Mouse (Mus musculus) cerebellum, postnatal 36 days (tissue): ENCODE measurements around the gene Gck.

Experiments
- DNase-seq, 2 experiments: peaks; one replicate each; pipeline ENCODE4 v3.0.0; 2021 to 2022; ENCODE audit warnings: mixed read lengths in 2 of 2

Gck gene

GRCm38 (mm10) chr11:5949586-5950352 lies at the start of gene Gck:
TSS of gene Gck (minus strand) at chr11:5950081.
- DNase-seq: no peak

- no peak for DNase-seq
Observed at GRCm38 (mm10) chr11:5998472-5998871, 48.6 kb upstream of the Gck start.

GRCm38 (mm10) chr11:5995989-5996388 lies 46.1 kb upstream of the Gck start:
- DNase-seq: peak; percentile 92 to 96

GRCm38 (mm10) chr11:5994880-5995279 lies 45.0 kb upstream of the Gck start:
- no peak for DNase-seq

DNA sequence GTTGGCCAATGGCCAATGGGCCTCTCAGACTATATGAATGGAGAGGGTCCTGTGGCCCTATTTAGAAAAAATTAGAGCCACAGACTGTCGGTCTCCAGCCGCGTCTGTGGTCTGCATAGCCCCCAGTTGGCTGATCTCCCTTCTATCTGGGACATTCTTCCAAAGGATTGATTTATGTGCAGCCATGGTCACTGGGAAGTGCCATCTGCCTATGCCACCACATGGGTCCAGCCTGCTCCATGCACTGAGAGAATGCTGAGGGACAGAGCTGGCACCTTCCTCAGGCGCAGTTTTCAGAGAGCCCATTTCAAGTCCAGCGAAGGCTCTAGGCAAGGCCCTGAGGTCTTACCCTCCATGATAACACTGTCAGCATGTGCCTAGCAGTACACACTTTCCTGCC lies 44.3 kb upstream of the Gck start:
- DNase-seq: peak; percentile 70 to 72

GRCm38 (mm10) chr11:5990910-5991309 lies 41.0 kb upstream of the Gck start:
- peak; percentile 59 to 61 for DNase-seq

DNA sequence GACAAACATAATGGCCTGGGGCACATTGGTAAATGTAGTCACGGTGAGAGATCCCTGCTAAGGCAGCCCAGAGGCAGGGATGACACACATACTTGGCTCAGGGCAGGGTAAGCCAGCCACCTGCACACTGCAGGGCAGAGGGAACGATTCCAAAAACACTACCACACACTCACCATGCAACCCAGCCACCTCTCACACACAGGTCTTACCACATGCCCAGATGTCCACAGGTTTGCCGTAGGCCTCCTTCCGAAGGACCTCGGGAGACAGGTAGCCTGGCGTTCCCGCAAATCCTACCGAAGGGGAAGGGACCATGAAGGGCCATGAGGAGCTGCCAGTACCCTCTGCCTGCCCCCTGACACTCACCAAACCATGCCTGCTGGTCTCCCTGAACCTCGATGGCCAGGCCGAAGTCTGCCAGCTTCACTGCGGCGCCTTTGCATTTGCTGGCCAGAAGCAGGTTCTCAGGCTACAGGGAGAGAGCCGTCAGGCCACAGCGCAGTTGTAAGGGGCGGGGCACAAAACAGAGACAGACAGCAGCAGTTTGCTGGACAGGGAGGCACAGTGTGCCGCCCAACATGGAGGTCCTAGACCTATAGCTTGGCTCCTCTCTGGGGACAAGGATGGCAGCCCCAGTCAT lies 40.2 kb upstream of the Gck start:
- DNase-seq: no peak

DNA sequence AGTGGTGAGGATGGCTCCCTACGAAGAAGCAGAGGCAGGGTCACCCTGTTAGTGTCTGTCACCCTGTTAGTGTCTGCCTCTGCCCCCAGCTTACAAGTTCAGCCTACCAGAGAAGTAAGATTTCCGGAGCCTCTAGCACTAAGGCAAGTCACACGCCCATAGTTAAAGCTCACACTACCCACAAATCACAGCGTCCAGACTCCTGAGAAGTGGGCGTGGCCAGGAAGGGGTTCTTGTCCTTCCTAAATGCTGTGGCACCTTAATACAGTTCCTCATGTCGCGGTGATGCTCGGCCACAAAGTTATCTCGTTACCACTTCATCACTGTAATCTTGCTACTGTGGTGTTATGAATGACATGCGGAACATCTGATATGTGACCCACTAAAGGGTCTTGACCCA lies 38.2 kb upstream of the Gck start:
- DNase-seq: no peak

DNA sequence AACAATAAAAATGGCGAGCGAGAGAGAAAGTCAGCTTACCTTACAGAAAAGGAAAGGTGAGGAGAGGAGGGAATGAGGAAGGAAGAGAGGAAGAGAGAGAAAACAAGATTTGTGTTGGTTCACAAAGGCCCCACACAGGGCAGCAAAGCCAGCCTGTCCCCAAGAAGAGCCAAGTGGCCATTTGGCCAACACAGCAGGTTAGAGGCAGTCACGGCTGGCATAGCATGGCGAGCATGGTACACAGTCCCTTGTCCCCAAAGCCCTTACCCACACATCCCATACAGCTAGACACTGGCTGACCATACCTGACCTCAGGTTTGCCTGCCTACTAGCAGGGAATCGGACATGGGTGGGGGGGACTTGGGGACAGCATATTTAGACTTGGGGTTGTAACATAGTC lies 33.7 kb upstream of the Gck start:
- DNase-seq: peak; percentile 74 to 76

GRCm38 (mm10) chr11:5981323-5981722 lies 31.4 kb upstream of the Gck start:
- no peak for DNase-seq

- DNase-seq: peak in 1 of 2 experiments; percentile 42
Observed at GRCm38 (mm10) chr11:5980561-5980960, 30.7 kb upstream of the Gck start.

DNA sequence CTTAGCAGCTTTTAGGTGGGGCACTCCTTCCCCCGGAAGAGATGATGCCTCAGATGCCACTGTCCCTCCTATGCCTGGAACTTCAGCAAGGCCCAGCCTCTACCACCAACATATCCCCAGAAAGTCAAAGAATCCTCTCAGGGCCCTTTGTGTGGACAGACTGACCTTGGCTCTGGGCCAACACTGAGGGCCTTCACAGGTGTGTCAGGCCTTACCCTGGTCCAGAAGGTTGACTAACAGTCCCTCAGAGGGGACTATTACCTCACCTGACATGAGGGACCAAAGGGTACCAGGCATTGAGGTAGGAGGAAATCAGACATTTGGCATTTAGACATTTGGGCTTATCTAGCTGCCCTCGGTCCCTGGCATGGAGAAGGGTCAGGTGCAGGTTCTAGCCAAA lies 30.2 kb upstream of the Gck start:
- DNase-seq: no peak

DNA sequence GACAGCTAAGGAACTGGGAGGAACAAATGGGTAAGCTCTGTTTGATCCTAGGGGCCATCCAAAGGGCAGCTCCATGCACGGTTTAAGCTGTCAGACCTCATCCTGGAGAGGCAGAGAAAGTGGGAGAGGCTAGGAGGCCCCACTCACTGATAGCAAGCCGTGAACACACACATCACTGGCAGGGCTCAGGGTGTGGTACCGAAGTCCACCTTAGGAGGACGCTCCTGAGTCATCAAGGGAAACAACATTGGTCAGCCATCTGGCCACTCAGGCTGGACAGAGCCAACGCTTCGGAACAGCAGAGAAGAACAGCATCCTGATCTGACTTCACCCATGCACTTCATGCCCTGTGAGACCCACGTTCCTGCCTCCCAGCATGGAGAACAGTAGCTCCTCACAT lies 29.2 kb upstream of the Gck start:
- no peak for DNase-seq

DNA sequence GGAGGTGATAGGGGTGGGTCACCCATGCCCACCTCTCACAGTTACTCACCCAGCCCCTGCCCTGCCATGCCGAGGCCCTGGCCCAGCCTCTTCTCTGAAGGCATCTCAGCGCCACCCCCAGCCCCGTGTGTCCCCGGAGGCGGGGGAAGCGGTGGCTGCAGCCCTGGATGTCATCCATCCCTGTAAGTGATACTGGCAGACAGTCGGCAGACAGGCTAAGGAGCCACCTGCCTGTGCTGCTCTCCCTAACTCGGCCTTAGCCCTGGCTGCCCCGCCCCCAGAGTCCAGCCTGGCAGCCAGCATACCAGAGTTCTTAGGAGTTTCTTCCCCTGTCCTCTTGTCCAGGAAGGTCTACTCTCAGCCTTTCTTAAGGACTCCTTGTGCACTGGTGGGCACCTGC lies 26.2 kb upstream of the Gck start:
- DNase-seq: peak in 1 of 2 experiments; percentile 57

DNA sequence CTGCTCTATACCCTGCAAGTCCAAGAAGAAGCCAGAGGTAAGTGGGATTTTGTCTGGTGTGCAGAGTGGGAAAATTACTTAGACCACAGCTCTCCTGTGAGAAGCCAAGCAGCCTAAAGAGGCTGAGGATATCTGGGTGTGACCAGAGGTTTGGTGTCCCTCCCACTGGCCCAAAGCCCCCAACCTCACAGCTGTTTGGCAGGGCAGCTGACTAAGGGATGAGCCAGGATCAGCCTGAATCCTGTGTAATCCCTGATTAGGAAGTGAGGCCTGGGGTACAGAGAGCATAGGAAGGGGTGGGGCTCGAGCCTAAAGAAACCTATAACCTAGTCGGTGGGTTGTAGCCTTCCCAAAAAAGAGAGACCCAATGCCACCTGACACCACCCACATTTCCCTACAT lies 25.2 kb upstream of the Gck start:
- no peak for DNase-seq

- DNase-seq: no peak
Observed at GRCm38 (mm10) chr11:5974053-5974452, 24.2 kb upstream of the Gck start.

- no peak for DNase-seq
Observed at GRCm38 (mm10) chr11:5973151-5973550, 23.3 kb upstream of the Gck start.

DNA sequence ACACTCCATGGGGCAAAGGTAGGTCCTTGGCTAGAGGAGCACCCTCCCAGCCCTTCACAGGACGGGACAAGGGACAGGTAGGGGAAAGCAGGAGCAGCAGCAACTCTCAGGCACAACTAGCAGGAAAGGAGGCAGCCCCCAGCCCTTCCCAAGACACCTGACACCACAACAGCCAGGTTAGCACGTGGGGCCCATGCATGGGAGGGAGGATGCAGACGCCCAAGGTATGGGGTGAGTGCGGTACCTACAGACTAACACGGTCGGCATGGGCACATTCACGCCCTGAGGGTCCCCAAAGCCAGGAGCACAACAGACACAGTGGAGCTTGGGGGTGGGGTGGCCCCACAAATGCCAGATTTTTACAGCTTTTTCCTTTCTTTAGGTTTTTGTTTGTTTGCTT lies 21.3 kb upstream of the Gck start:
- DNase-seq: no peak

- peak in 1 of 2 experiments; percentile 9 for DNase-seq
Observed at GRCm38 (mm10) chr11:5968223-5968622, 18.3 kb upstream of the Gck start.

GRCm38 (mm10) chr11:5966751-5967150 lies 16.9 kb upstream of the Gck start:
- peak; percentile 9 to 32 for DNase-seq

DNA sequence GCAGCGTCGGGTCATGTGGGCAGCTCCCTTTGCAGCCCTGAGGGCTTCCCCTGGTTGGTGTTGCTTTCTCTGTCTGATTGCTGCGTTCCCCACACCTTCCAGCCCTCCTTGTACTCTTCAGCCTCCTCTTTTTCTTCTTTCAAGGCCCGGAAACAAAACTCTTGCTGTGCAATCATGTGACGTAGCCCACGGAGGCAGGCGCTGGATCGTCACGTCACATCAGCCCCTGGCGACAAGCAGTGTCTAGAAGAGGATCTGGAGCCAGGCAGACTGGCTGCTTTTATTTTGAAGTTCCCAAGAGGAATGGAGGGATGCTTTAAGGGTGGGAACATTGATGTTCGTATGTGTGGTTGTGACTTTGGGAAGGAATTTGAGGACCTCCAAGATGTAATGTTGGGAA lies 16.0 kb upstream of the Gck start:
- peak; percentile 3 to 10 for DNase-seq

GRCm38 (mm10) chr11:5960051-5960450 lies 10.2 kb upstream of the Gck start:
- no peak for DNase-seq

GRCm38 (mm10) chr11:5955546-5956276 lies 5.8 kb upstream of the Gck start, which contains the start of gene Ykt6:
TSS of gene Ykt6 (plus strand) at chr11:5955693.
- peak; percentile 93 to 97 for DNase-seq
